Mouse (Mus musculus): ENCODE data around the gene Slc9b2. TPM values are rescaled to one million over a fixed set of nuclear protein-coding genes. Genes with fewer than 3 reads are reported as not detected.

Slc9b2 gene
- polyA plus RNA-seq, 1 experiment: 0.29 TPM

DNA sequence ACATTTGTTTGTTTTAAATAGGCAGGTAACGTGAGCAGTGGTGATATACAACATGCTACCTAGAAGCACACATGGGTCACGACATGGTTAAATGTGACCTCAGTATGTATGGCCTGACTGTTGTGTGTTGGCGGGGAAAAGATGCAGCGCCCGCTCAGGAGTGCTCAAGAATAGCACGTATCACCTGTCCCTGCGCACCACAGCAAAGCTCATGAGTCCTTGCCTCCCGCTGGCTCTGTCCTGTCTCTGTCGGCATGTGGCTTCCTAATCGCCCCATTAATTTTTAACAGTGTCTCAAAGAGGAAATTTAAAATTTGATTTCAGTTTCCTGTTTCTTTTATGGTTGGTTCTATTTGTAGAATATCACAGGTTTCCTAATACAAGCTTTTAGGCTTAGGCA is 69.9 kb downstream of the Slc9b2 start:
- H3K36me3 ChIP-seq (ENCODE audit: control insufficient read depth, insufficient read depth): no peaks in the 10 kb centered on the region
- H3K79me2 ChIP-seq (ENCODE audit: control insufficient read depth, insufficient read depth): no peaks in the 10 kb centered on the region
- no peak overlapping the region for H3ac ChIP-seq (ENCODE audit: control insufficient read depth, insufficient read length)
- TF ChIP-seq E2F4 (IDR thresholded peaks at IDR 0.05; ENCODE audit: insufficient read depth) (no peak), TCF12 (IDR thresholded peaks at IDR 0.05; ENCODE audit: insufficient read depth, poor library complexity, severe bottlenecking) (no peak), MYOG (IDR thresholded peaks at IDR 0.05; ENCODE audit: control insufficient read depth in 1 of 3, insufficient read depth in 1 of 3, insufficient read length in 2 of 3, low read depth in 2 of 3) (no peak), TCF3 (IDR thresholded peaks at IDR 0.05; ENCODE audit: insufficient read length, low read depth) (no peak), USF1 (IDR thresholded peaks at IDR 0.05; ENCODE audit: low read depth) (no peak), MAX (IDR thresholded peaks at IDR 0.05; ENCODE audit: low read depth) (no peak), SRF (IDR thresholded peaks at IDR 0.05; ENCODE audit: control insufficient read depth, insufficient read length, low read depth) (no peak), CEBPB (IDR thresholded peaks at IDR 0.05; ENCODE audit: insufficient read depth, poor library complexity, severe bottlenecking) (no peak), POLR2A (IDR thresholded peaks at IDR 0.05; ENCODE audit: insufficient read length, low read depth) (no peak), REST (IDR thresholded peaks at IDR 0.05; ENCODE audit: insufficient read depth, insufficient read length) (no peak), POLR2AphosphoS2 (IDR thresholded peaks at IDR 0.05; ENCODE audit: insufficient read length, low read depth) (no peak), MYOD1 (IDR thresholded peaks at IDR 0.05; ENCODE audit: control insufficient read depth in 1 of 3, insufficient read length in 2 of 3, low read depth in 2 of 3) (no peak)
- H3K27me3 ChIP-seq (ENCODE audit: control insufficient read depth, insufficient read depth, insufficient read length): no peaks in the 10 kb centered on the region
- H3K4me2 ChIP-seq (ENCODE audit: low read depth): no peak overlapping the region
- no peak overlapping the region for H3K4me3 ChIP-seq

- no peak overlapping the region for H3K4me2 ChIP-seq (ENCODE audit: low read depth)
- H3K79me2 ChIP-seq (ENCODE audit: control insufficient read depth, insufficient read depth): no peaks in the 10 kb centered on the region
- TF ChIP-seq MYOG (IDR thresholded peaks at IDR 0.05; ENCODE audit: control insufficient read depth in 1 of 3, insufficient read depth in 1 of 3, insufficient read length in 2 of 3, low read depth in 2 of 3) (no peak), REST (IDR thresholded peaks at IDR 0.05; ENCODE audit: insufficient read depth, insufficient read length) (no peak), POLR2AphosphoS2 (IDR thresholded peaks at IDR 0.05; ENCODE audit: insufficient read length, low read depth) (no peak), MAX (IDR thresholded peaks at IDR 0.05; ENCODE audit: low read depth) (no peak)
- H3K4me3 ChIP-seq: no peak overlapping the region
- H3ac ChIP-seq (ENCODE audit: control insufficient read depth, insufficient read length): no peak overlapping the region
- H3K27me3 ChIP-seq (ENCODE audit: control insufficient read depth, insufficient read depth, insufficient read length): no peaks in the 10 kb centered on the region
- H3K36me3 ChIP-seq (ENCODE audit: control insufficient read depth, insufficient read depth): no peaks in the 10 kb centered on the region
Measured at GRCm38 (mm10) chr3:135379868-135380267, 72.4 kb downstream of the Slc9b2 start.

GRCm38 (mm10) chr3:135393186-135393585 is 85.7 kb downstream of the Slc9b2 start:
- no peaks in the 10 kb centered on the region for H3K27me3 ChIP-seq (ENCODE audit: control insufficient read depth, insufficient read depth, insufficient read length)
- no peaks in the 10 kb centered on the region for H3K79me2 ChIP-seq (ENCODE audit: control insufficient read depth, insufficient read depth)
- no peaks in the 10 kb centered on the region for H3K36me3 ChIP-seq (ENCODE audit: control insufficient read depth, insufficient read depth)
- TF ChIP-seq SRF (IDR thresholded peaks at IDR 0.05; ENCODE audit: control insufficient read depth, insufficient read length, low read depth) (no peak), CEBPB (IDR thresholded peaks at IDR 0.05; ENCODE audit: insufficient read depth, poor library complexity, severe bottlenecking) (no peak), MYOG (IDR thresholded peaks at IDR 0.05; ENCODE audit: control insufficient read depth in 1 of 3, insufficient read depth in 1 of 3, insufficient read length in 2 of 3, low read depth in 2 of 3) (no peak), TCF12 (IDR thresholded peaks at IDR 0.05; ENCODE audit: insufficient read depth, poor library complexity, severe bottlenecking) (no peak), USF1 (IDR thresholded peaks at IDR 0.05; ENCODE audit: low read depth) (no peak), POLR2A (IDR thresholded peaks at IDR 0.05; ENCODE audit: insufficient read length, low read depth) (no peak), TCF3 (IDR thresholded peaks at IDR 0.05; ENCODE audit: insufficient read length, low read depth) (no peak), MAX (IDR thresholded peaks at IDR 0.05; ENCODE audit: low read depth) (no peak), MYOD1 (IDR thresholded peaks at IDR 0.05; ENCODE audit: control insufficient read depth in 1 of 3, insufficient read length in 2 of 3, low read depth in 2 of 3) (no peak), E2F4 (IDR thresholded peaks at IDR 0.05; ENCODE audit: insufficient read depth) (no peak), REST (IDR thresholded peaks at IDR 0.05; ENCODE audit: insufficient read depth, insufficient read length) (no peak), POLR2AphosphoS2 (IDR thresholded peaks at IDR 0.05; ENCODE audit: insufficient read length, low read depth) (no peak)
- no peak overlapping the region for H3K4me3 ChIP-seq
- H3K4me2 ChIP-seq (ENCODE audit: low read depth): no peak overlapping the region
- H3ac ChIP-seq (ENCODE audit: control insufficient read depth, insufficient read length): no peak overlapping the region

Other genes starting within 250 kb of the Slc9b2 start
- gene Cenpe, start 95.2 kb upstream of the Slc9b2 start, polyA plus RNA-seq (2012; fragmentation: generic; extraction: Trizol): 3.3 TPM
- gene Bdh2, start 26.5 kb upstream of the Slc9b2 start, polyA plus RNA-seq (2012; fragmentation: generic; extraction: Trizol): 3.9 TPM
- gene Slc9b1, start 40.3 kb downstream of the Slc9b2 start, polyA plus RNA-seq (2012; fragmentation: generic; extraction: Trizol): not detected
- gene Cisd2, start 116.2 kb downstream of the Slc9b2 start, polyA plus RNA-seq (2012; fragmentation: generic; extraction: Trizol): 10.8 TPM
- gene Ube2d3, start 130.4 kb downstream of the Slc9b2 start, polyA plus RNA-seq (2012; fragmentation: generic; extraction: Trizol): 237 TPM
- gene Manba, start 177.9 kb downstream of the Slc9b2 start, polyA plus RNA-seq (2012; fragmentation: generic; extraction: Trizol): 4.8 TPM